Mouse (Mus musculus) stomach, embryonic 16.5 days (tissue): ENCODE data around the gene Emilin3. TPM values are rescaled to one million over a fixed set of nuclear protein-coding genes. Genes with fewer than 3 reads are reported as not detected.

Experiments used
- ATAC-seq: fragments of 200-750 bp; cut with Nextera tagmentation; 2 replicates; pipeline ENCODE4 v1.8.0; 2017; ENCODE audit warnings: moderate number of reproducible peaks, moderate TSS enrichment; ENCODE audit not compliant: insufficient read depth, low FRiP score
- H3K27ac ChIP-seq: fragments of 300-500 bp; sonication (generic); 2 replicates; pipeline ENCODE4 v1.5.1; 2014; ENCODE audit warnings: low read length
- H3K27me3 ChIP-seq: fragments of 300-500 bp; sonication (generic); 2 replicates; pipeline ENCODE4 v1.6.1; 2014; ENCODE audit warnings: low read length, control low read depth, mixed read lengths; ENCODE audit not compliant: control insufficient read depth, insufficient read depth
- H3K36me3 ChIP-seq: fragments of 300-500 bp; sonication (generic); 2 replicates; pipeline ENCODE4 v1.6.1; 2014; ENCODE audit warnings: low read length; ENCODE audit not compliant: control insufficient read depth, insufficient read depth
- H3K4me1 ChIP-seq: fragments of 300-500 bp; sonication (generic); 2 replicates; pipeline ENCODE4 v1.6.1; 2014; ENCODE audit warnings: low read length, control low read depth, mixed read lengths; ENCODE audit not compliant: control insufficient read depth, insufficient read depth
- H3K4me2 ChIP-seq: fragments of 300-500 bp; sonication (generic); 2 replicates; pipeline ENCODE4 v1.6.1; 2014; ENCODE audit warnings: low read depth, low read length, mixed read lengths
- H3K4me3 ChIP-seq: fragments of 300-500 bp; sonication (generic); replicated peaks from 2 replicates; pipeline ENCODE4 v1.5.1; 2014; ENCODE audit warnings: mild to moderate bottlenecking, low read length
- H3K9ac ChIP-seq: fragments of 300-500 bp; sonication (generic); 2 replicates; pipeline ENCODE4 v1.6.1; 2014; ENCODE audit warnings: low read length
- H3K9me3 ChIP-seq: fragments of 300-500 bp; sonication (generic); replicated peaks from 2 replicates; pipeline ENCODE4 v1.6.1; 2016; ENCODE audit warnings: low read length, control low read depth; ENCODE audit not compliant: control insufficient read depth
- WGBS: fragments of 180-500 bp; shearing (Covaris S2); extraction: QIAGEN DNeasy Blood & Tissue Kit; methylation state at CpG from one replicate; pipeline ENCODE4 v1.1.7; 2014; 5-methylcytosine and 5-hydroxymethylcytosine counted together
- polyA plus RNA-seq: library from polyadenylated mRNA; unstranded; fragments of >200 nt; fragmentation: Nextera tagmentation; extraction: Ambion mirVana; gene quantifications from 2 replicates; pipeline ENCODE4 v1.2.1, GENCODE M21; 2015

The Emilin3 gene
- polyA plus RNA-seq, 1 experiment from 2014 or later = 25.3 TPM

- no peaks in the 10 kb centered on the region for H3K36me3 ChIP-seq
- H3K9ac ChIP-seq = no peak overlapping the region
- no peak overlapping the region for H3K27ac ChIP-seq
- H3K9me3 ChIP-seq = no peaks in the 10 kb centered on the region
- H3K4me2 ChIP-seq = peak overlapping the region; percentile 83
- H3K27me3 ChIP-seq = peaks cover 17% of the 10 kb centered on the region
- no peak overlapping the region for H3K4me3 ChIP-seq
- 77% methylated on average over 5 of the region's 5 CpGs for WGBS
- H3K4me1 ChIP-seq = peaks cover 8% of the 10 kb centered on the region; the same call in 1 of the 2 replicates
- ATAC-seq = no peak
Observed at GRCm38 (mm10) chr2:160910633-160911032, 1.5 kb downstream of the Emilin3 start.

DNA sequence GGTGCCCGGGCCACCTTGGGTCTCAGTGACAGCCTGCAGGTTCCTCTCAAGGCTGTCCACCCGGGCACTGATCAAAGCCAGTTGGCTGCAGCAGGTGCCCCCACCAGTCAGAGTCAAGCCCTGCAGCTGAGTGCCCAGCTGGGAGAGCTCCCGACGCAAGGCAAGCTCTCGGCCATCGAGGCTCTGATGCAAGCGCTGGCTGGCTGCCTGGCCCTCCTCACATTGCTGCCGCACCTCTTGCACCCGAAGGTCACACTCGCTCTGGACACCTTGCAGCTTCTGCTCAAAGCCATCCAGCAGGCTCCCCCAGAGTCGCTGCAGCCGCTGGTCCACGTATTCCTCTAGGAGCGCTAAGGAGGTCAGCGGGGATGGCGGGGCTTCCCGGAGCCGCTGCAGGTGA lies 3.5 kb downstream of the Emilin3 start:
- Histone ChIP-seq H3K9me3 (no peaks in the 10 kb centered on the region), H3K36me3 (0 out of 2 replicates have a peak, but pooled peaks cover 6% of the 10 kb centered on the region), H3K4me1 (no peaks in the 10 kb centered on the region), H3K4me2 (no peak overlapping the region), H3K4me3 (no peak overlapping the region), H3K27me3 (peaks cover 17% of the 10 kb centered on the region), H3K9ac (no peak overlapping the region), H3K27ac (no peak overlapping the region)
- no peak for ATAC-seq
- 58% methylated on average over 18 of the region's 18 CpGs for WGBS

- WGBS = 79% methylated on average over 5 of the region's 5 CpGs
- Histone ChIP-seq H3K27me3 (peaks cover 3% of the 10 kb centered on the region; the same call in 1 of the 2 replicates), H3K4me3 (no peak overlapping the region), H3K9me3 (no peaks in the 10 kb centered on the region), H3K36me3 (0 out of 2 replicates have a peak, but pooled peaks cover 6% of the 10 kb centered on the region), H3K4me2 (no peak overlapping the region), H3K4me1 (no peaks in the 10 kb centered on the region; the same call in 1 of the 2 replicates), H3K9ac (no peak overlapping the region), H3K27ac (no peak overlapping the region)
- ATAC-seq = no peak
Observed at GRCm38 (mm10) chr2:160906101-160906500, 6.0 kb downstream of the Emilin3 start.

- ATAC-seq = no peak
- Histone ChIP-seq H3K36me3 (0 out of 2 replicates have a peak, but pooled peaks cover 6% of the 10 kb centered on the region), H3K27me3 (no peaks in the 10 kb centered on the region), H3K9ac (no peak overlapping the region), H3K27ac (no peak overlapping the region), H3K9me3 (no peaks in the 10 kb centered on the region), H3K4me1 (no peaks in the 10 kb centered on the region; the same call in 1 of the 2 replicates), H3K4me3 (no peak overlapping the region), H3K4me2 (no peak overlapping the region)
- 92% methylated on average over 12 of the region's 12 CpGs for WGBS
Observed at GRCm38 (mm10) chr2:160905301-160905700, 6.8 kb downstream of the Emilin3 start.

- Histone ChIP-seq H3K27me3 (no peaks in the 10 kb centered on the region), H3K4me3 (no peak overlapping the region), H3K4me1 (no peaks in the 10 kb centered on the region; the same call in 1 of the 2 replicates), H3K27ac (no peak overlapping the region), H3K4me2 (no peak overlapping the region), H3K36me3 (0 out of 2 replicates have a peak, but pooled peaks cover 6% of the 10 kb centered on the region), H3K9ac (no peak overlapping the region), H3K9me3 (no peaks in the 10 kb centered on the region)
- 69% methylated on average over 7 of the region's 7 CpGs for WGBS
- ATAC-seq = no peak
Observed at GRCm38 (mm10) chr2:160901656-160902412, 10.3 kb downstream of the Emilin3 start.

GRCm38 (mm10) chr2:160891697-160892096 lies 20.4 kb downstream of the Emilin3 start:
- Histone ChIP-seq H3K9me3 (no peaks in the 10 kb centered on the region), H3K9ac (no peak overlapping the region), H3K4me3 (no peak overlapping the region), H3K4me1 (no peaks in the 10 kb centered on the region), H3K27ac (peak overlapping the region; percentile 44; the same call in 1 of the 2 replicates), H3K27me3 (no peaks in the 10 kb centered on the region), H3K36me3 (peaks cover 5% of the 10 kb centered on the region; the same call in 1 of the 2 replicates), H3K4me2 (no peak overlapping the region)
- ATAC-seq = no peak
- 78% methylated on average over 9 of the region's 9 CpGs for WGBS

- 76% methylated on average over 5 of the region's 5 CpGs for WGBS
- Histone ChIP-seq H3K27ac (peak overlapping the region; percentile 23; the same call in 1 of the 2 replicates), H3K4me2 (no peak overlapping the region)
Observed at GRCm38 (mm10) chr2:160891045-160891444, 21.1 kb downstream of the Emilin3 start.

GRCm38 (mm10) chr2:160887859-160888258 lies 24.3 kb downstream of the Emilin3 start:
- under 1% methylated on average over 26 of the region's 26 CpGs for WGBS
- Histone ChIP-seq H3K27me3 (no peaks in the 10 kb centered on the region), H3K4me2 (peak overlapping the region; percentile 89), H3K9me3 (no peaks in the 10 kb centered on the region), H3K9ac (peak overlapping the region; percentile 59), H3K27ac (peak overlapping the region; percentile 65), H3K4me1 (no peaks in the 10 kb centered on the region), H3K4me3 (peak overlapping the region; percentile 55), H3K36me3 (no peaks in the 10 kb centered on the region)
- peak; percentile 93 for ATAC-seq

More at GRCm38 (mm10) chr2:160891045-160891444, 21.1 kb downstream of the Emilin3 start:
- H3K9ac ChIP-seq = no peak overlapping the region
- no peaks in the 10 kb centered on the region for H3K4me1 ChIP-seq
- H3K9me3 ChIP-seq = no peaks in the 10 kb centered on the region
- no peak for ATAC-seq
- peaks cover 5% of the 10 kb centered on the region; the same call in 1 of the 2 replicates for H3K36me3 ChIP-seq
- no peak overlapping the region for H3K4me3 ChIP-seq
- no peaks in the 10 kb centered on the region for H3K27me3 ChIP-seq

GRCm38 (mm10) chr2:160887284-160887683 lies 24.8 kb downstream of the Emilin3 start:
- no peaks in the 10 kb centered on the region for H3K36me3 ChIP-seq
- H3K9me3 ChIP-seq = no peaks in the 10 kb centered on the region
- H3K9ac ChIP-seq = peak overlapping the region; percentile 59
- ATAC-seq = peak; percentile 70; the same call in 1 of the 2 replicates
- H3K4me3 ChIP-seq = peak overlapping the region; percentile 55
- no peaks in the 10 kb centered on the region for H3K27me3 ChIP-seq
- peak overlapping the region; percentile 89 for H3K4me2 ChIP-seq
- H3K27ac ChIP-seq = peak overlapping the region; percentile 61
- H3K4me1 ChIP-seq = no peaks in the 10 kb centered on the region
- WGBS = 2% methylated on average over 11 of the region's 11 CpGs
